Mouse (Mus musculus) cerebellum, adult 11 months (tissue): Measurements from ENCODE around the gene Cops9.

Experiments used
- DNase-seq: peaks from one replicate; pipeline ENCODE4 v3.0.0; 2022

Cops9 gene

GRCm38 (mm10) chr1:92646111-92646510, 4.3 kb upstream of the Cops9 start:
- DNase-seq, result no peak

GRCm38 (mm10) chr1:92644916-92645315, 3.1 kb upstream of the Cops9 start:
- no peak for DNase-seq

GRCm38 (mm10) chr1:92643691-92644090, 1.9 kb upstream of the Cops9 start:
- DNase-seq, result no peak

- no peak for DNase-seq
These were observed 1.4 kb downstream of the Cops9 start for GRCm38 (mm10) chr1:92640393-92640792.

- DNase-seq, result no peak
These were observed 3.0 kb downstream of the Cops9 start for GRCm38 (mm10) chr1:92638736-92639135.

GRCm38 (mm10) chr1:92638181-92638580, 3.6 kb downstream of the Cops9 start:
- DNase-seq, result no peak

- DNase-seq, result no peak
These were observed 4.1 kb downstream of the Cops9 start for GRCm38 (mm10) chr1:92637501-92638172.

GRCm38 (mm10) chr1:92636676-92637075, 5.1 kb downstream of the Cops9 start:
- no peak for DNase-seq

GRCm38 (mm10) chr1:92636015-92636414, 5.8 kb downstream of the Cops9 start:
- DNase-seq, result no peak

GRCm38 (mm10) chr1:92634976-92635599, 6.7 kb downstream of the Cops9 start:
- DNase-seq, result no peak

- DNase-seq, result no peak
These were observed 7.2 kb downstream of the Cops9 start for GRCm38 (mm10) chr1:92634569-92634968.

- no peak for DNase-seq
These were observed 8.1 kb downstream of the Cops9 start for GRCm38 (mm10) chr1:92633726-92634125.

GRCm38 (mm10) chr1:92632948-92633347, 8.8 kb downstream of the Cops9 start:
- no peak for DNase-seq

GRCm38 (mm10) chr1:92632196-92632595, 9.6 kb downstream of the Cops9 start:
- DNase-seq, result no peak

GRCm38 (mm10) chr1:92628227-92628626, 13.6 kb downstream of the Cops9 start:
- no peak for DNase-seq

GRCm38 (mm10) chr1:92618360-92618759, 23.4 kb downstream of the Cops9 start:
- DNase-seq, result no peak

- no peak for DNase-seq
These were observed 24.3 kb downstream of the Cops9 start, which contains the start of gene Olfr12 for GRCm38 (mm10) chr1:92617488-92617887. TSS of gene Olfr12 (plus strand) at chr1:92617788.

- no peak for DNase-seq
These were observed 25.7 kb downstream of the Cops9 start for GRCm38 (mm10) chr1:92616046-92616445.

- no peak for DNase-seq
These were observed 27.3 kb downstream of the Cops9 start for GRCm38 (mm10) chr1:92614516-92614915.

- DNase-seq, result no peak
These were observed 28.6 kb downstream of the Cops9 start for GRCm38 (mm10) chr1:92613175-92613574.

GRCm38 (mm10) chr1:92611008-92611407, 30.8 kb downstream of the Cops9 start:
- peak; percentile 45 for DNase-seq

GRCm38 (mm10) chr1:92607711-92608110, 34.1 kb downstream of the Cops9 start:
- DNase-seq, result no peak

- DNase-seq, result no peak
These were observed 36.3 kb downstream of the Cops9 start, which contains the start of gene Olfr1410 for GRCm38 (mm10) chr1:92605482-92605881. TSS of gene Olfr1410 (plus strand) at chr1:92605782.

GRCm38 (mm10) chr1:92596019-92596418, 45.8 kb downstream of the Cops9 start:
- no peak for DNase-seq

- DNase-seq, result no peak
These were observed 47.7 kb downstream of the Cops9 start, which contains the start of gene Olfr1411 for GRCm38 (mm10) chr1:92594111-92594510. TSS of gene Olfr1411 (plus strand) at chr1:92594411.
